Mouse (Mus musculus) adrenal gland, adult 10 weeks (tissue): Measurements from ENCODE around the gene Mfap3l. TPM values are rescaled to one million over a fixed set of nuclear protein-coding genes. Genes with fewer than 3 reads are reported as not detected.

ENCODE experiments used
- polyA plus RNA-seq: library from polyadenylated mRNA; stranded (reverse); fragments of 350-450 nt; fragmentation: Illumina TruSeq; extraction: RNeasy Lipid Tissue Mini Kit (QIAGEN cat#74804); gene quantifications from one replicate; pipeline ENCODE4 v1.2.3, GENCODE M21; 2014; ENCODE audit warnings: low read depth, low replicate concordance

Mfap3l gene
- polyA plus RNA-seq: 13.4 TPM

DNA sequence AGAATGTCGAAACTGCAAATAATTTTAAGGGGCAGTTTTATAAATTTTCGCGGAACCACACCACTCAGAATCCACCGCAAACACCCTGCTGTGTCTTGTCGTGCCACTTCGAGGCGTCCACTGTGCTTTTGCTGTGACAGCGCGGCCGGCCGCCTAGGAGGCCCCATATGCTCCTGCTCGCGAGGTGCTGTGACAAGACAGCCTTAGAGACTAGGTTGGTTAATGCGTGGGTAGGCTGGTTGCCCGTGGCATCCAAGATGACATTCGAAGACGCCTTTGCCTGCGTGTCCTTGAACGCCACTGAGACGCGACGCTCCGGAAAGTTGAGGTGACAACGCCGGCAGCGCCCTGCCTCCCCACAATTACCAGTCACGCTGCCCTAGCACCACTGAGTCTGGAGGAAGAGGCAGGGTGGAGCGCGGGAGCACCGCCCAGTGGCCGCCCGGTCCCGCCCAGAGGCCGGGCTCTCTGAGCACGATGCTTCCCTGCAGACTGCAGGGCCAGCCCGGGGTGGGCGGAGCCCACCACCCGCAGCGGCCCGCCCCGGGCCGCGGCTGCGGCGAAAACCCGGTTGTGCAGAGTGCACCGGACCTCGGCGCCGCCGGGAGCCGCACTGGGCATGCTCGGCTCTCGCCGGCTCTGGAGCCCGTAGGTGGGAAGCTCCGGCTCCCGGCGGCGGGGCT, at the start of gene Mfap3l:
Mfap3l (plus strand) TSS at position 578 of the 683 bp plus-strand sequence.

Other genes with a start within 250 kb of the Mfap3l start
- gene Gm10283, start 129.6 kb upstream of the Mfap3l start, polyA plus RNA-seq: not detected
- gene Aadat, start 126.9 kb upstream of the Mfap3l start, polyA plus RNA-seq: not detected